Comparison of ENCODE assay signal across 11 mouse cellular contexts in genomic region chr5:66259000-66259399, GRCm38 (mm10). TPM values are rescaled to one million over a fixed set of nuclear protein-coding genes. Genes with fewer than 3 reads are reported as not detected.
DNase-seq lines count a peak whose midpoint lies in the region; ATAC-seq and TF ChIP-seq lines count a peak whose summit lies in the region.
"Had no signal": no experiment of that assay in that cellular context is flagged by ENCODE, and none has a peak within 500 bp of the region (broad histone marks: within the 10 kb centered on the region; RNA-seq: fewer than 3 reads in every experiment).

No protein-coding gene starts in this region.

- no peaks in the 10 kb centered on the region for H3K36me3 ChIP-seq in heart, embryonic 11.5 days (ENCODE audit: control insufficient read depth, insufficient read depth, low read length)
- H3K36me3 ChIP-seq in testis, adult 2 months (ENCODE audit: control insufficient read depth, insufficient read depth, low read length), result peaks cover 4% of the 10 kb centered on the region
- H3K36me3 ChIP-seq: embryonic facial prominence, embryonic 12.5 days; forebrain, embryonic 15.5 days; heart, embryonic 12.5 days; hindbrain, embryonic 10.5 days had no signal

- no peaks in the 10 kb centered on the region for H3K9me3 ChIP-seq in heart, embryonic 11.5 days (replicated peaks; ENCODE audit: control insufficient read depth, low read length)
- H3K9me3 ChIP-seq: embryonic facial prominence, embryonic 12.5 days; forebrain, embryonic 15.5 days; heart, embryonic 12.5 days; hindbrain, embryonic 10.5 days had no signal

- H3K4me2 ChIP-seq in heart, embryonic 11.5 days, result no peak overlapping the region

- no peak overlapping the region for H3K27ac ChIP-seq in heart, embryonic 11.5 days (ENCODE audit: low read depth, low read length)
- no peak overlapping the region for H3K27ac ChIP-seq in testis, adult 2 months (ENCODE audit: control insufficient read depth, insufficient read depth, low read depth, low read length)
- H3K27ac ChIP-seq: embryonic facial prominence, embryonic 12.5 days; heart, adult 2 months had no signal

- WGBS in heart, embryonic 11.5 days (ENCODE audit: insufficient replicate concordance), result 65% methylated on average over 2 of the region's 2 CpGs

- no peak overlapping the region for H3K4me3 ChIP-seq in heart, embryonic 11.5 days (ENCODE audit: low read depth, low read length)
- H3K4me3 ChIP-seq in testis, adult 2 months (ENCODE audit: control insufficient read depth, low read depth, low read length), result peak overlapping the region; percentile 59

- peak; percentile 84 for DNase-seq in heart, adult 11 months
- no peak for DNase-seq in testis, postnatal 10 days (ENCODE audit: low spot score)
- peak; percentile 33 for DNase-seq in NIH3T3 (ENCODE audit: low read depth)
- DNase-seq in retina, postnatal 1 day, result no peak

- no peak for TF ChIP-seq POLR2A in testis, adult 2 months (IDR thresholded peaks at IDR 0.05; ENCODE audit: control insufficient read depth, low read depth, low read length)

- no peak for TF ChIP-seq CTCF in testis, adult 2 months (IDR thresholded peaks at IDR 0.05; ENCODE audit: control insufficient read depth, insufficient read depth, insufficient replicate concordance, low read depth, low read length)

- H3K4me1 ChIP-seq in heart, embryonic 11.5 days (ENCODE audit: control insufficient read depth, insufficient read depth, low read length), result no peaks in the 10 kb centered on the region
- H3K4me1 ChIP-seq in testis, adult 2 months (ENCODE audit: control insufficient read depth, insufficient read depth, low read length), result peaks cover 15% of the 10 kb centered on the region
- H3K4me1 ChIP-seq: embryonic facial prominence, embryonic 12.5 days had no signal

- ATAC-seq in heart, embryonic 11.5 days (replicated peaks; ENCODE audit: insufficient number of reproducible peaks, low FRiP score, low TSS enrichment), result no peak

- H3K9ac ChIP-seq in heart, embryonic 11.5 days (ENCODE audit: low read depth, low read length), result no peak overlapping the region

- H3K27me3 ChIP-seq in heart, embryonic 11.5 days (ENCODE audit: control insufficient read depth, insufficient read depth, low read length), result peaks cover 9% of the 10 kb centered on the region; the same call in 1 of the 2 replicates
- no peaks in the 10 kb centered on the region for H3K27me3 ChIP-seq in testis, adult 2 months (ENCODE audit: control insufficient read depth, insufficient read depth, low read length)
- H3K27me3 ChIP-seq: embryonic facial prominence, embryonic 12.5 days; forebrain, embryonic 15.5 days had no signal

RNA-seq across cellular contexts. Expression of gene Nsun7, which starts 0.7 kb away (rescaled TPM):
- polyA plus RNA-seq in heart, embryonic 11.5 days (2014; fragmentation: Nextera tagmentation; extraction: Ambion mirVana), result 0.08 and 0.23 TPM in 2 replicates
- polyA plus RNA-seq in testis, adult 2 months (2012; rRNA removed), result 50.2 and 56.5 TPM in 2 replicates

Comparison
In these comparisons a context has a peak if more than half of its experiments do, and no peak if none do; other contexts are left out.
1. DNase-seq: peak in heart, adult 11 months (single experiment) and NIH3T3 (single experiment); none in testis, postnatal 10 days (single experiment) and retina, postnatal 1 day (single experiment).
2. RNA of gene Nsun7, which starts 0.7 kb away (polyA plus RNA-seq): 50.2 to 56.5 TPM in testis, adult 2 months; 0.08 to 0.23 TPM in heart, embryonic 11.5 days; every median in the first group is over 10 times any median in the second.